Mouse (Mus musculus): ENCODE data around the gene Rpp21. TPM values are rescaled to one million over a fixed set of nuclear protein-coding genes. Genes with fewer than 3 reads are reported as not detected.

Rpp21 gene
- polyA plus RNA-seq, 1 experiment from 2014 or later, result 146 TPM

GRCm38 (mm10) chr17:36257241-36257947 is 475 bp downstream of the Rpp21 start:
- peak overlapping the region; percentile 57 for H3K4me3 ChIP-seq (ENCODE audit: low read depth, low read length)
- peaks cover 9% of the 10 kb centered on the region; the same call in 1 of the 2 replicates for H3K36me3 ChIP-seq (ENCODE audit: insufficient read depth, low read length)
- H3K27me3 ChIP-seq (replicated peaks; ENCODE audit: insufficient read depth, low read length), result no peaks in the 10 kb centered on the region
- whole genome bisulfite sequencing, result under 1% methylated on average over 36 of the region's 37 CpGs
- peak overlapping the region; percentile 60 for H3K4me2 ChIP-seq (replicated peaks; ENCODE audit: low read depth, low read length)
- TF ChIP-seq EP300 (IDR thresholded peaks at IDR 0.05) (no peak), CTCF (IDR thresholded peaks at IDR 0.05) (peak; percentile 80)
- DNase-seq (ENCODE audit: low spot score), result peak; percentile 90
- H3K9ac ChIP-seq (replicated peaks; ENCODE audit: low read depth), result peak overlapping the region; percentile 45
- no peaks in the 10 kb centered on the region; the same call in 1 of the 2 replicates for H3K4me1 ChIP-seq (ENCODE audit: insufficient read depth, low read depth, low read length)
- ATAC-seq, result peak; percentile 97
- peak overlapping the region; percentile 78 for H3K27ac ChIP-seq (ENCODE audit: low read length)
- H3K9me3 ChIP-seq (ENCODE audit: low read length), result no peaks in the 10 kb centered on the region

- WGBS, result 22% methylated on average over 6 of the region's 6 CpGs
- no peaks in the 10 kb centered on the region for H3K36me3 ChIP-seq (ENCODE audit: insufficient read depth, low read length)
- no peaks in the 10 kb centered on the region; the same call in 1 of the 2 replicates for H3K4me1 ChIP-seq (ENCODE audit: insufficient read depth, low read depth, low read length)
- no peak for ATAC-seq
- no peak overlapping the region for H3K4me3 ChIP-seq (ENCODE audit: low read depth, low read length)
- H3K9me3 ChIP-seq (ENCODE audit: low read length), result no peaks in the 10 kb centered on the region
- no peak overlapping the region for H3K4me2 ChIP-seq (replicated peaks; ENCODE audit: low read depth, low read length)
- no peak overlapping the region for H3K9ac ChIP-seq (replicated peaks; ENCODE audit: low read depth)
- no peak for TF ChIP-seq EP300 (IDR thresholded peaks at IDR 0.05)
- no peak for TF ChIP-seq CTCF (IDR thresholded peaks at IDR 0.05)
- 0 out of 2 replicates have a peak, but pooled peaks cover 4% of the 10 kb centered on the region for H3K27me3 ChIP-seq (replicated peaks; ENCODE audit: insufficient read depth, low read length)
- peak; percentile 58 for DNase-seq (ENCODE audit: low spot score)
- H3K27ac ChIP-seq (ENCODE audit: low read length), result no peak overlapping the region
Measured at GRCm38 (mm10) chr17:36253087-36253600, 4.7 kb downstream of the Rpp21 start.

- ATAC-seq (peak; percentile 71), DNase-seq (ENCODE audit: low spot score) (peak; percentile 68)
Measured at GRCm38 (mm10) chr17:36252250-36252876, 5.5 kb downstream of the Rpp21 start.

GRCm38 (mm10) chr17:36248886-36249285 is 9.0 kb downstream of the Rpp21 start:
- Histone ChIP-seq H3K36me3 (ENCODE audit: insufficient read depth, low read length) (no peaks in the 10 kb centered on the region), H3K27me3 (replicated peaks; ENCODE audit: insufficient read depth, low read length) (0 out of 2 replicates have a peak, but pooled peaks cover 4% of the 10 kb centered on the region), H3K27ac (ENCODE audit: low read length) (no peak overlapping the region), H3K4me1 (ENCODE audit: insufficient read depth, low read depth, low read length) (no peaks in the 10 kb centered on the region), H3K4me2 (replicated peaks; ENCODE audit: low read depth, low read length) (peak overlapping the region; percentile 32; the same call in 1 of the 2 replicates), H3K4me3 (ENCODE audit: low read depth, low read length) (peak overlapping the region; percentile 5; the same call in 1 of the 2 replicates), H3K9me3 (ENCODE audit: low read length) (no peaks in the 10 kb centered on the region), H3K9ac (replicated peaks; ENCODE audit: low read depth) (no peak overlapping the region)
- TF ChIP-seq EP300 (IDR thresholded peaks at IDR 0.05) (no peak), CTCF (IDR thresholded peaks at IDR 0.05) (no peak)
- no peak for ATAC-seq
- WGBS, result 30% methylated on average over 33 of the region's 33 CpGs
- DNase-seq (ENCODE audit: low spot score), result no peak

More at GRCm38 (mm10) chr17:36252250-36252876, 5.5 kb downstream of the Rpp21 start:
- H3K27ac ChIP-seq (ENCODE audit: low read length), result no peak overlapping the region
- 0 out of 2 replicates have a peak, but pooled peaks cover 4% of the 10 kb centered on the region for H3K27me3 ChIP-seq (replicated peaks; ENCODE audit: insufficient read depth, low read length)
- no peaks in the 10 kb centered on the region; the same call in 1 of the 2 replicates for H3K4me1 ChIP-seq (ENCODE audit: insufficient read depth, low read depth, low read length)
- 5% methylated on average over 25 of the region's 25 CpGs for WGBS
- H3K9ac ChIP-seq (replicated peaks; ENCODE audit: low read depth), result no peak overlapping the region
- H3K9me3 ChIP-seq (ENCODE audit: low read length), result no peaks in the 10 kb centered on the region
- H3K4me3 ChIP-seq (ENCODE audit: low read depth, low read length), result peak overlapping the region; percentile 12
- TF ChIP-seq EP300 (IDR thresholded peaks at IDR 0.05) (no peak), CTCF (IDR thresholded peaks at IDR 0.05) (peak; percentile 32; the same call in 1 of the 2 replicates)
- H3K4me2 ChIP-seq (replicated peaks; ENCODE audit: low read depth, low read length), result peak overlapping the region; percentile 53
- no peaks in the 10 kb centered on the region for H3K36me3 ChIP-seq (ENCODE audit: insufficient read depth, low read length)

GRCm38 (mm10) chr17:36245741-36246140 is 12.1 kb downstream of the Rpp21 start:
- Histone ChIP-seq H3K9ac (replicated peaks; ENCODE audit: low read depth) (no peak overlapping the region), H3K4me1 (ENCODE audit: insufficient read depth, low read depth, low read length) (no peaks in the 10 kb centered on the region), H3K4me2 (replicated peaks; ENCODE audit: low read depth, low read length) (no peak overlapping the region), H3K9me3 (ENCODE audit: low read length) (no peaks in the 10 kb centered on the region), H3K4me3 (ENCODE audit: low read depth, low read length) (no peak overlapping the region), H3K27me3 (replicated peaks; ENCODE audit: insufficient read depth, low read length) (0 out of 2 replicates have a peak, but pooled peaks cover 4% of the 10 kb centered on the region), H3K36me3 (ENCODE audit: insufficient read depth, low read length) (no peaks in the 10 kb centered on the region), H3K27ac (ENCODE audit: low read length) (no peak overlapping the region)
- WGBS, result 81% methylated on average over 2 of the region's 2 CpGs
- DNase-seq (ENCODE audit: low spot score), result no peak
- TF ChIP-seq CTCF (IDR thresholded peaks at IDR 0.05) (peak; percentile 42), EP300 (IDR thresholded peaks at IDR 0.05) (no peak)
- no peak for ATAC-seq

GRCm38 (mm10) chr17:36244031-36244430 is 13.8 kb downstream of the Rpp21 start:
- WGBS, result 33% methylated on average over 5 of the region's 5 CpGs
- Histone ChIP-seq H3K36me3 (ENCODE audit: insufficient read depth, low read length) (no peaks in the 10 kb centered on the region), H3K9me3 (ENCODE audit: low read length) (no peaks in the 10 kb centered on the region), H3K4me1 (ENCODE audit: insufficient read depth, low read depth, low read length) (no peaks in the 10 kb centered on the region), H3K4me2 (replicated peaks; ENCODE audit: low read depth, low read length) (no peak overlapping the region), H3K4me3 (ENCODE audit: low read depth, low read length) (no peak overlapping the region), H3K9ac (replicated peaks; ENCODE audit: low read depth) (no peak overlapping the region), H3K27ac (ENCODE audit: low read length) (no peak overlapping the region), H3K27me3 (replicated peaks; ENCODE audit: insufficient read depth, low read length) (no peaks in the 10 kb centered on the region)
- no peak for ATAC-seq
- TF ChIP-seq EP300 (IDR thresholded peaks at IDR 0.05), result no peak
- TF ChIP-seq CTCF (IDR thresholded peaks at IDR 0.05), result peak; percentile 32; the same call in 1 of the 2 replicates
- DNase-seq (ENCODE audit: low spot score), result no peak
